In the genomic region with DNA sequence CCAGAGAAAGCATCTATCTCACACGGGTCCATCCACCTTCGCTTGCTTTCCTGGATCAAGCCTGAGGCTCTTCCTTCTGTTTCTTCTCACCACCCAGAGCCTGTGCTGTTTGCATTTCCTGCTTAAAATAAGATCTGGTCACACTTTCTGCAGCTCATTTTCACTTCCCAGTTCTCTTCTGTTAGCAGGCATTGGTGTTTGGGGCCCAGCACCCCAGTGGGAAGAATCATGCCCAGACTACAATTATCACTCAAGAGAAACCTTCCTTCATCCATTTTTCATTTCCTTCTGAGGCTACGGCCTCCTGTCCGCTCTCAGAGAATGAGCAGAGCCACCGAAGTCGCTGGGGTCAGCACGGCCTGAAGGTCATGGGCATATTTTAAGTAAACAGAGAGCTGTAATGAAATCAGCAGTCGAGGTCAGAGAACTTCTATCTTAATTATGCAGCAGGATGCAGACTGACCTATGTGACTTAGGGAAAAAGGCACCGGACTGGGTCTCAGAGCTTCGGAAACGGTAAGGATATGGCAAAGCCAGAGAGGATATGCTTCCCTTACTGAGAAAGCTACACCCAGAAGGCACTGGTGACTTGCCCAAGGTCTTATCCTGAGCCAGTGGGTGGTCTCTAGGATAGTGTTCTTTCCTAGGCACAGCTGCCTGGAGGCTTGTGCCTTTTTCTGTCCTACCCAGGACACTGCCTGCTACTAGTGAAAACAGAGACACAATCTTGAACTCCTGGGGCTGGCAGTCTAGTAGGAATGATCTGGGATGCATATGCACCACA, we compare ENCODE assay signal across 10 mouse cellular contexts. TPM values are rescaled to one million over a fixed set of nuclear protein-coding genes. Genes with fewer than 3 reads are reported as not detected.
DNase-seq lines count a peak whose midpoint lies in the region; ATAC-seq and TF ChIP-seq lines count a peak whose summit lies in the region.
"Had no signal": no experiment of that assay in that cellular context is flagged by ENCODE, and none has a peak within 500 bp of the region (broad histone marks: within the 10 kb centered on the region; RNA-seq: fewer than 3 reads in every experiment).

No protein-coding gene starts in this region.

- no peaks in the 10 kb centered on the region for H3K79me2 ChIP-seq in macrophage (ENCODE audit: inconsistent target)

- H3K27ac ChIP-seq in forebrain, embryonic 10.5 days, result peak overlapping the region; percentile 86
- no peak overlapping the region for H3K27ac ChIP-seq in forebrain, embryonic 11.5 days (ENCODE audit: low read depth, low read length)
- H3K27ac ChIP-seq in forebrain, embryonic 14.5 days (ENCODE audit: low read depth, low read length), result peak overlapping the region; percentile 79
- peak overlapping the region; percentile 40 for H3K27ac ChIP-seq in macrophage
- no peak overlapping the region for H3K27ac ChIP-seq in stomach, postnatal 0 days (replicated peaks)

- peaks cover 30% of the 10 kb centered on the region for H3K27me3 ChIP-seq in forebrain, embryonic 10.5 days (ENCODE audit: poor library complexity, severe bottlenecking)
- H3K27me3 ChIP-seq in forebrain, embryonic 11.5 days (ENCODE audit: control insufficient read depth, insufficient read depth, low read length), result no peaks in the 10 kb centered on the region
- H3K27me3 ChIP-seq in forebrain, embryonic 14.5 days (replicated peaks; ENCODE audit: control insufficient read depth, insufficient read depth, low read length), result no peaks in the 10 kb centered on the region
- no peaks in the 10 kb centered on the region for H3K27me3 ChIP-seq in stomach, postnatal 0 days (ENCODE audit: control insufficient read depth, insufficient read depth, low read length)

- no peak for ATAC-seq in forebrain, embryonic 11.5 days (replicated peaks; ENCODE audit: low FRiP score)
- no peak for ATAC-seq in forebrain, embryonic 14.5 days
- no peak for ATAC-seq in stomach, postnatal 0 days (ENCODE audit: low FRiP score, low TSS enrichment)

- no peaks in the 10 kb centered on the region for H3K9me3 ChIP-seq in forebrain, embryonic 10.5 days
- H3K9me3 ChIP-seq in forebrain, embryonic 11.5 days (ENCODE audit: control insufficient read depth, low read length), result no peaks in the 10 kb centered on the region
- H3K9me3 ChIP-seq in forebrain, embryonic 14.5 days (replicated peaks; ENCODE audit: control insufficient read depth, low read length), result no peaks in the 10 kb centered on the region
- H3K9me3 ChIP-seq in stomach, postnatal 0 days (ENCODE audit: control insufficient read depth, low read length), result no peaks in the 10 kb centered on the region

- H3K4me3 ChIP-seq in forebrain, embryonic 10.5 days, result no peak overlapping the region
- H3K4me3 ChIP-seq in forebrain, embryonic 11.5 days (ENCODE audit: low read depth, low read length), result no peak overlapping the region
- no peak overlapping the region for H3K4me3 ChIP-seq in forebrain, embryonic 14.5 days (ENCODE audit: low read depth, low read length)
- H3K4me3 ChIP-seq in macrophage (ENCODE audit: inconsistent target), result no peak overlapping the region
- H3K4me3 ChIP-seq in stomach, postnatal 0 days (ENCODE audit: low read depth, low read length), result no peak overlapping the region

- 60% methylated on average over 11 of the region's 11 CpGs for WGBS in forebrain, embryonic 10.5 days
- WGBS in forebrain, embryonic 11.5 days, result 65% methylated on average over 11 of the region's 11 CpGs
- WGBS in forebrain, embryonic 14.5 days, result 78% methylated on average over 11 of the region's 11 CpGs
- 42% methylated on average over 11 of the region's 11 CpGs for WGBS in macrophage (ENCODE audit: missing documents)
- WGBS in stomach, postnatal 0 days, result 50% methylated on average over 11 of the region's 11 CpGs

- no peak for TF ChIP-seq CTCF in stomach, postnatal 0 days (IDR thresholded peaks at IDR 0.05; ENCODE audit: low read depth)

- H3K4me1 ChIP-seq in forebrain, embryonic 10.5 days, result peaks cover 37% of the 10 kb centered on the region
- peaks cover 14% of the 10 kb centered on the region; the same call in 1 of the 2 replicates for H3K4me1 ChIP-seq in forebrain, embryonic 11.5 days (replicated peaks; ENCODE audit: control insufficient read depth, insufficient read depth, low read length)
- H3K4me1 ChIP-seq in forebrain, embryonic 14.5 days (ENCODE audit: control insufficient read depth, insufficient read depth, low read length), result peaks cover 29% of the 10 kb centered on the region
- H3K4me1 ChIP-seq in stomach, postnatal 0 days (replicated peaks; ENCODE audit: control insufficient read depth, insufficient read depth), result no peaks in the 10 kb centered on the region

- peak; percentile 14 for DNase-seq in forebrain, embryonic 10.5 days (ENCODE audit: extremely low spot score, low spot score)
- DNase-seq in forebrain, embryonic 11.5 days (ENCODE audit: low spot score), result no peak
- peak; percentile 36 for DNase-seq in layer of hippocampus, adult 9-11 months
- DNase-seq in layer of hippocampus, postnatal 14 days (ENCODE audit: low spot score in 2 of 2), result no peak
- DNase-seq in forebrain, embryonic 14.5 days (ENCODE audit: low spot score), result no peak
- DNase-seq in stomach, postnatal 0 days (ENCODE audit: low spot score), result no peak
- no peak for DNase-seq in urinary bladder, postnatal 25 days (ENCODE audit: low spot score)
- DNase-seq: gastrocnemius, postnatal 36 days; kidney, adult 9 months had no signal

- no peak overlapping the region; the same call in 1 of the 2 replicates for H3K9ac ChIP-seq in forebrain, embryonic 11.5 days (ENCODE audit: low read length)
- H3K9ac ChIP-seq in forebrain, embryonic 14.5 days (ENCODE audit: low read length), result no peak overlapping the region
- no peak overlapping the region for H3K9ac ChIP-seq in stomach, postnatal 0 days (ENCODE audit: low read length)

- no peaks in the 10 kb centered on the region for H3K36me3 ChIP-seq in forebrain, embryonic 10.5 days (replicated peaks)
- H3K36me3 ChIP-seq in forebrain, embryonic 11.5 days (ENCODE audit: control insufficient read depth, insufficient read depth, low read length), result no peaks in the 10 kb centered on the region
- peaks cover 28% of the 10 kb centered on the region for H3K36me3 ChIP-seq in forebrain, embryonic 14.5 days (ENCODE audit: control insufficient read depth, insufficient read depth, low read length)
- H3K36me3 ChIP-seq in macrophage (ENCODE audit: inconsistent target), result no peaks in the 10 kb centered on the region
- no peaks in the 10 kb centered on the region for H3K36me3 ChIP-seq in stomach, postnatal 0 days (ENCODE audit: control insufficient read depth, insufficient read depth, low read length)

- no peak for TF ChIP-seq EP300 in stomach, postnatal 0 days (optimal IDR thresholded peaks at IDR 0.05)

- H3K4me2 ChIP-seq in forebrain, embryonic 11.5 days (ENCODE audit: low read depth, low read length, severe bottlenecking), result no peak overlapping the region
- no peak overlapping the region for H3K4me2 ChIP-seq in forebrain, embryonic 14.5 days (ENCODE audit: low read length)
- no peak overlapping the region for H3K4me2 ChIP-seq in stomach, postnatal 0 days (replicated peaks; ENCODE audit: low read depth)

RNA-seq across cellular contexts. Expression of gene Rtp4, which starts 14.0 kb away (rescaled TPM):
- 0.44 and 0.64 TPM in 2 replicates for polyA plus RNA-seq in forebrain, embryonic 10.5 days (2016; fragmentation: Nextera tagmentation; extraction: Ambion mirVana)
- polyA plus RNA-seq in forebrain, embryonic 11.5 days (2014; fragmentation: Nextera tagmentation; extraction: Ambion mirVana), result 1.7 and 2.2 TPM in 2 replicates
- total RNA-seq in layer of hippocampus, postnatal 14 days (2021), result 1 to 10 TPM in 1 of 2 experiments, under 1 TPM in 1; 0.69 to 1.4 TPM
- polyA plus RNA-seq in forebrain, embryonic 14.5 days (2014; fragmentation: Nextera tagmentation; extraction: Ambion mirVana), result 3.1 and 4.0 TPM in 2 replicates
- total RNA-seq in macrophage (2018; cell fraction: chromatin; rRNA removed), result 100 to 1,000 TPM in 15 of 26 experiments, 10 to 100 TPM in 11; 32.0 to 204 (median 138) TPM
- total RNA-seq in macrophage (2018; cell fraction: cytosol; rRNA removed), result 100 to 1,000 TPM; 202 to 577 (median 410) TPM
- total RNA-seq in macrophage (2018; cell fraction: nucleus; rRNA removed), result 100 to 1,000 TPM in 25 of 26 experiments, 10 to 100 TPM in 1; 93.7 to 674 (median 401) TPM
- polyA plus RNA-seq in macrophage (2018), result 287 to 449 TPM (median 342 TPM) in 3 replicates
- polyA plus RNA-seq in stomach, postnatal 0 days (2015; fragmentation: Nextera tagmentation; extraction: Ambion mirVana), result 19.7 and 20.0 TPM in 2 replicates

RNA-seq across cellular contexts. Expression of gene Masp1, which starts 14.5 kb away (rescaled TPM):
- polyA plus RNA-seq in forebrain, embryonic 10.5 days (2016; fragmentation: Nextera tagmentation; extraction: Ambion mirVana), result 4.7 and 7.4 TPM in 2 replicates
- 19.5 and 22.7 TPM in 2 replicates for polyA plus RNA-seq in forebrain, embryonic 11.5 days (2014; fragmentation: Nextera tagmentation; extraction: Ambion mirVana)
- 10 to 100 TPM; 18.8 to 19.3 TPM for total RNA-seq in layer of hippocampus, postnatal 14 days (2021)
- 44.6 and 47.4 TPM in 2 replicates for polyA plus RNA-seq in forebrain, embryonic 14.5 days (2014; fragmentation: Nextera tagmentation; extraction: Ambion mirVana)
- 1 to 10 TPM in 1 of 26 experiments, under 1 TPM in 7, not detected in 18; 0.31 to 2.7 (median 0.52) TPM for total RNA-seq in macrophage (2018; cell fraction: chromatin; rRNA removed)
- total RNA-seq in macrophage (2018; cell fraction: cytosol; rRNA removed), result under 1 TPM; 0.04 to 0.28 (median 0.11) TPM
- total RNA-seq in macrophage (2018; cell fraction: nucleus; rRNA removed), result under 1 TPM in 14 of 26 experiments, not detected in 12; 0.12 to 0.52 (median 0.28) TPM
- polyA plus RNA-seq in macrophage (2018), result 0.20 to 0.24 TPM in 2 of 3 replicates, not detected in the other
- polyA plus RNA-seq in stomach, postnatal 0 days (2015; fragmentation: Nextera tagmentation; extraction: Ambion mirVana), result 0.46 and 0.68 TPM in 2 replicates

Comparison
In these comparisons a context has a peak if more than half of its experiments do, and no peak if none do; other contexts are left out.
1. DNase-seq: peak in forebrain, embryonic 10.5 days (single experiment) and layer of hippocampus, adult 9-11 months (single experiment); none in forebrain, embryonic 11.5 days (single experiment), layer of hippocampus, postnatal 14 days (0 of 2), forebrain, embryonic 14.5 days (single experiment), stomach, postnatal 0 days (single experiment) and urinary bladder, postnatal 25 days (single experiment).
2. H3K27ac ChIP-seq: peak in forebrain, embryonic 10.5 days (single experiment), forebrain, embryonic 14.5 days (single experiment) and macrophage (single experiment); none in forebrain, embryonic 11.5 days (single experiment) and stomach, postnatal 0 days (single experiment).
3. RNA of gene Rtp4, which starts 14.0 kb away (polyA plus RNA-seq): 287 to 449 TPM in macrophage; 19.7 to 20.0 TPM in stomach, postnatal 0 days, 3.1 to 4.0 TPM in forebrain, embryonic 14.5 days, 1.7 to 2.2 TPM in forebrain, embryonic 11.5 days and 0.44 to 0.64 TPM in forebrain, embryonic 10.5 days; every median in the first group is over 10 times any median in the second.